Mouse (Mus musculus) kidney, adult 9 months (tissue): Measurements from ENCODE around the gene Rnaseh2a.

ENCODE experiments used
- DNase-seq: peaks from one replicate; pipeline ENCODE4 v3.0.0; 2022

Gene Rnaseh2a

GRCm38 (mm10) chr8:84969241-84970134 is at the start of gene Rnaseh2a, which contains the start of the genes Gm49661 and Prdx2:
Gene Rnaseh2a, minus strand, starts transcription at chr8:84969767.
Gene Gm49661, minus strand, starts transcription at chr8:84969433.
Gene Prdx2, plus strand, starts transcription at chr8:84969587.
- peak; percentile 79 for DNase-seq

DNA sequence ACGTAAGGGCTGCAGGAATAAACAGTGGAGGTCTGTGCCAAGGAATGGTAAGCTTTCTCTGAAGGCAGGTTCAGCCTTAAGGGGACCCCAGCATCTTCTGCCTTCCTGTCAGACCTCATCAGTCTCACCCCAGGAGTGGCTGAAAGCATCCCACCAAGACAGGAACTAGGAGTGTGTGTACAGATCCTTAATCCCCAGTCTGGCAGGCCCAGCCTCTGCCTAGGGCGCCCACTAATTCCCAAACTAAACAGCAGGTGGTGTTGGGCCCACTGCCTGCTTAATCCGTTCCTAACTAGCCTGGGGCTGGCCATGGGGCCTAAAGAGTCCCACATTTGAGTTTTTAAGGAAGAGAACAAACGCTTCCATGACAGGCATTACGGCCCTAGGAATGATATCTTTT is 47.6 kb upstream of the Rnaseh2a start:
- no peak for DNase-seq

DNA sequence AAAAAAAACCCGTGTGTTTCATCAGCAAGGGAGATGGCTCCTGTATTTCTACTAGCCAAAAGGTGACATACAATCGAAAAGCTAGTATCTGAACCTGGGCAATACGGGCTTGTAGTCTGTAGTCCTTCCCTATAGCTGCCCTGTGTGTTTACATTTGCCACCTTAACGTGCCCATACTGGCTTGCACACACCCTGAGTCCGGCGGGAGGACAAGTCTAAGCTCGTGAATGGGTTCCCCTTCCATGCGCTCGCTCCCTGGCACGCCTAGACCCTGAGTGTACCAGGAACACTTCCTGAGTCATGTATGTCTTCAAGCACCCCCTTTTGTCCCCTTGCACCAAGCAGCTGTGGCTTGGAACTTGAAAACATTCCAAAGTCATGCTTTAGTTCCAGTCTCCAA is 47.2 kb upstream of the Rnaseh2a start:
- no peak for DNase-seq

DNA sequence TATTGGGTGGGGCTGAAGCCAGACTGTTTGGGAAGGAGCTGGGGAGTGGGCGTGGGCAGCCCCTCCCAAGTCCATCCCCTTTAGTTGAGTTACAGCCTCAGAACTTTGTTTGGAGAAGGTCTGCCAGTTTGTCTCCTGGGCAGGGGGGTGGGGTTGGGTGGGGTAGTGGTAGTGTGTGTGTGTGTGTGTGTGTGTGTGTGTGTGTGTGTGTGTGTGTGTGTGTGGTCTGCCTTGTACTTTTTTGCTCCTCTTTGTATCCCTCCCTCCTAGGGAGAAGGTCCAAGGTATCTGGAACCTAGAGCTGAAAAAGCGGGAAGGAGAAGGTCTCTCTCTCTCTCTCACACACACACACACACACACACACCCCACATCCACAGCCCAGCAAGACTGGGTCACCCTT is 44.9 kb upstream of the Rnaseh2a start, which contains the start of gene Best2:
TSS of gene Best2 (minus strand) at position 101 of the 400 bp plus-strand sequence.
- no peak for DNase-seq

- DNase-seq, result peak; percentile 85
Measured at GRCm38 (mm10) chr8:85013230-85013840, 43.8 kb upstream of the Rnaseh2a start.

DNA sequence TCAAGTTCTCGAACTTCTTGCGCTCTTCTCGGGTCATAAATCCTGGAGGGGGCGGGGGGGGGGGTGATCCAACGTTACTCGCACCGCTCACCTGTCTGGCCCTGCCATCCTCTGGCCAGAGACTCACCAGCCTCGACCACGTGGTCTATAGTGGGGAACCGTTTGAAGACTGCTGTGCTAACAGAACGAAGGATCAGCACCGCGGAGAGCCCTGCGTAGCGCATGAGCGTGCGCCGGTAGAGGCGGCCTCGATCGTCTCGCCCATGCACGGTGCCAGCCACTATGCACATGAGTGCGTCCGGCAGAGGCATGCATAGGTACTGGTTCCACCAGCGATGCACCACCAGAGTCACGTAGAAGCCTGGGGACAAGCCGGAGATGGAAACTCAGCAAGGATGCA is 41.7 kb upstream of the Rnaseh2a start:
- DNase-seq, result no peak

- peak; percentile 55 for DNase-seq
Measured at GRCm38 (mm10) chr8:85007686-85008085, 38.1 kb upstream of the Rnaseh2a start.

DNA sequence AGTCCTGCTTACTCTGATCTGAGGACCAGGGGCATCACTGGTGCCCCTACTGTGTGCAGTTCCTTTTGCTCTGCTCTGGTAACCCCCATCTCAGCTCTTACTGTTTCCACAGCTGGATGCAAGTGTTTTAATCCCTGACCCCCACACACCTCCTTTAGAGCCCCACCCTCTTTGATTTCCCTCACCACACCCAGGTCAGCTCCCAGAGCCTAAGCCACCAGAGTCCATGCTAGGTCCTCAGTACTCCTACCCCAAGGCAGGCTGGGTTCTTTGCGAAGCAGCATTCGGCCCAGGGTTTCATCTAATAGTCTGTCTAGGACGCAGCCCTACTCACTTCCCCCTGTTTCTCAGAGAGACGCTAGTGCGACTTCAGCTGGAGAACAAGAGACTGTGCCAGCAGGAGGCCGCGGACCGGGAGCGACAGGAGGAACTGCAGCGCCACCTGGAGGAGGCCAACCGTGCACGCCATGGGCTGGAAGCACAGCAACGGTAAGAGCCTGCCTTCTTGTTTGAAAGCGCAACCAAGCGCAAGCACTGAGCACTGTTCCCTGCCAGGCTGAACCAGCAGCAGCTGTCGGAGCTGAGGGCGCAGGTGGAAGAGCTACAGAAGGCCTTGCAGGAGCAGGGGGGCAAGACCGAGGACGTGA is 28.2 kb upstream of the Rnaseh2a start:
- peak; percentile 88 for DNase-seq

DNA sequence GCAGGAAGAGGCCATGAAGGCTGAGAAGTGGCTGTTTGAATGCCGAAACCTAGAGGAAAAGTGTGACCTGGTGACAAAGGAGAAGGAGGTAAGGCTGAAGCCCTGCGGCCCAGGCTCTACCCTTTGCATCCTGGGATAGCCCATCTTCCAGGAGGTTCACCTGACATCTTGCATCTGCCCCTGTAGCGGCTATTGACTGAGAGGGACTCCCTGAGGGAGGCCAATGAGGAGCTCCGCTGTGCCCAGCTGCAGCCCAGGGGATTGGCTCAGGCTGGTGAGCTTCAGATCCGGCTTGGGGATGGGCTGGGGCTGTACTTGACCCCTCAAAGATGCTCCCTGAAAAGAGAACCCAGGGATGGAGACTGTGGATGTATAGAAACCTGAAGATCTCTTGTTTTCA is 27.4 kb upstream of the Rnaseh2a start:
- DNase-seq, result no peak

- DNase-seq, result no peak
Measured at GRCm38 (mm10) chr8:84995680-84996079, 26.1 kb upstream of the Rnaseh2a start.

- DNase-seq, result no peak
Measured at GRCm38 (mm10) chr8:84994375-84994774, 24.8 kb upstream of the Rnaseh2a start.

DNA sequence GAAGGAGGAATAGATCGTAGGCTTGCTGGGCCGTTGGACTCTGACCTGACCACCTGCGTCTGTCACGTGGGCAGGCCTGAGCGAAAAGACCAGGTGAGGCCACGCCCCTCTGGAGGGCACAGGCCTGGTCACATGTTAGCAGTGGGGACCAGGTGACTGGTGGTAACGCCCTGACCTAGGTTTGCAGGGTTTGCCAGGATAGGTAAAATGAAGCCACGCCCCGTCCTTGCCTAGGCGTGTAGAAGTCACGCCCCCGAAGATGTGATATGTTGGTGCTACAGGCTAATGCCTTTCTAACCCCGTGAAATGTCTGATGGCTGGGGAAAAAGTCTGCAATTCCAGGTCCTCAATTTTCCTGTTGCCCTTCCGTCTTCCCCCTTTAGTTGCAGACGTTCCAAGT is 21.3 kb upstream of the Rnaseh2a start:
- DNase-seq, result peak; percentile 98

DNA sequence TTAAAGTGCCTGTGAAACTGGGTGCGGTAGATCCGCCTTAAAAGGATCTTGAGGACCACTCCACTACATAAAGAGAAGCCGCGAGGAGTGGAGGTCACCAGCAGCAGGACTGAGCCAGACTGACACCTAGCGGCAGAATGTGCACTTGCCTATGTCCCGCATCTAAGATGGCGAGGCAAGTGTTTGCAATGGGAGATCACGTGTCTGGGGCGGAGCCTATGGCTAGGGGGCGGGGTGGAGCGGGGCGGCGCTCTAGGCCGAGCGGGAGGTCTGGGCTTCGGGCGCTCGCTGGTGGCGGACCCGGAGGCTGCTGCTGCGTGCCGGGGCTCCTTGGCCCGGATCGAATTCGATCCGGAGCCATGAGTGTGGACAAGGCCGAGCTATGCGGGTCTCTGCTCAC is 20.8 kb upstream of the Rnaseh2a start, which contains the start of gene Hook2:
TSS of gene Hook2 (plus strand) at position 255 of the 400 bp plus-strand sequence.
- peak; percentile 99 for DNase-seq

DNA sequence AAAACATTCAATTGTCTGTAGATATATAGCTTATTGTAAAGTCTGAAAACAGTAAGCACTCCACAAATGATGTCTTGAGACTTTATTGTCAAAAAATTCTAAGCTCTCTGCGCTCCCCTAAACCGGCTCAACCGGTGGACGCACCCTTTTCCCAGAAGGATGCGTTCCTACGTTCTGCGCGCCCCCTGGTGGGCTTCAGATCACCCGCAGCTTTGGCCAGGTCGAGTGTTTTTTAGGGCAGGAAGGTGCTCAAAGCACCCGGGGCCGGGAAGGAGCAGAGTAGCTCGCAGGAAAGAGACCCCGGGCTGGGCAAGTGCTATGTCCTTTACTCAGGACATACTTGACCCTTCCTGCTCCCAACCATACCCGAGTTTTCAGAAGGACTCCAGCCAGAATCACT is 20.2 kb upstream of the Rnaseh2a start:
- DNase-seq, result peak; percentile 96

DNA sequence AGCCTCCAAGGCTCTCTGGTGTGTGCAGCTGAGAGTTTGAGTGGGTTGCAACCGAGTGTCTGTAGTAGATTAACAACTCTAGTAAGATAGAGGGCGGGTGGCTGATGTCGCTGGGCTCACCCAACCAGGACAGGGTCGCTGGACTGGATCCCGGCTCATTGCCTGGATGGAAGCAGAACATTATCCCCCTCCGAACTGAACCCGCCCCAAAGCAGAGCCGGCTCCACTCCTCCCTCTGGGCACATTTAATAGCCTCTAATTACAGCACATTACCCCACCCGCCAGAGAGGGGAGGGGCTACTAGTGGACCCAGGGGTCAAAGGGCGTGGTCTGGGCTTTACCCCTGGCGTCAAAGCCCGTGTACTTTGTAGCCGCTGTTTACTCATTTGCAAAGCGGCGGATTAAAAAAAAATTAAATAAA is 19.8 kb upstream of the Rnaseh2a start:
- peak; percentile 98 for DNase-seq

DNA sequence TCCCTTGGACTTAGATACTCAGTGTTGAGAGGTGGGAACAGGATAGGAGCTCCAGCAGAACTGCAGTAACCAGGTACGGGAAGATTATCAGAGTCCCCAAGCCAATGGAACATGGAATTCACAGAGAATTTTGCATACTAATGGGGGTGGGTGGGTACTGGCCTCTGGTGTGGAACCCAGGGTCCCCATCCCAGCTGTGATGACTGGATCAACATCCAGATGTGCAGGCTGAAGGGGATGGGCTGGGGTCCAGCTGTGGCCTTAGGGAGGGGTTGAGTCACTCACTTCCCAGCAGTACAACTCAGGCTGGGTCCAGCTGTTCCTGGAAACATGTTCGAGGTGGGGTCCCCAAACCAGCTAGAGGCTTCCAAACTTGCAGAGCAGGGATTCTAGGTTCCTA is 18.3 kb upstream of the Rnaseh2a start:
- DNase-seq, result no peak

GRCm38 (mm10) chr8:84987388-84987787 is 17.8 kb upstream of the Rnaseh2a start:
- no peak for DNase-seq

- DNase-seq, result no peak
Measured at GRCm38 (mm10) chr8:84986379-84986945, 16.9 kb upstream of the Rnaseh2a start.

- peak; percentile 92 for DNase-seq
Measured at GRCm38 (mm10) chr8:84985684-84986378, 16.3 kb upstream of the Rnaseh2a start.

DNA sequence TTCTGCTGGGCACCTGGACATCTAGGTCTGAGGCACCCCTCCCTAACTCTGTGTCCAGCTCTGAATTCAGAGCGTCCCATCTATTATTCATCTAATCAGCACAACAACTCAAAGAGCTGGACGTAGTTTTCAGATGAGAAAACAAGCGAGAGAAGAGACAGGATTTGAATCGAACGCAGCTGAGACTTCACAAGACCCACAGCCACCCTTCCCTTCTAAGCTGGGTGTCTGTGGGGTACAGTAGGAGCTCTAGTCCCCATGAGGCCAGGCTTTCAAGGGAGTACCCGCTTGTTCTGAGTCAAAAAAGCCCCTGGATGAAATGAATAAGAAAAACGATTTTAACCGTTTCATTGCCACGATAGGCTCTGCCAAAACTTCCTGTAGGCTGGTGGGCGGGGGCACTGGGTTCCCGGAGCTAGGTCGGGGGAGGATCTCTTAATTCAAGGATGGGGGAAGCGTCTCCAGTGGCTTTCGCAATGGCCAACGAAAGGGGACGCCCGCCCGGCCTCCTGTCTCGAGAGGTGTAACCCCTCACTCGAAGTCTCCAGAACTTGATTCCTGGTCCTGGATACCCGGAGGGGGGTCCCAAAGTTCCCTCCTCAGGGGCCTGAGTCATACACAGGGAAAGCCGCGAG is 15.6 kb upstream of the Rnaseh2a start:
- no peak for DNase-seq

- peak; percentile 78 for DNase-seq
Measured at GRCm38 (mm10) chr8:84984294-84985048, 14.9 kb upstream of the Rnaseh2a start.
